Mouse (Mus musculus) left cerebral cortex, postnatal 4 days (tissue): ENCODE data around the gene 4930544G11Rik. TPM values are rescaled to one million over a fixed set of nuclear protein-coding genes. Genes with fewer than 3 reads are reported as not detected.

Experiments
- DNase-seq: peaks from one replicate; pipeline ENCODE4 v3.0.0-alpha.2; 2022
- intact Hi-C: fragments of 180-260 bp; cut with DNase I; formaldehyde crosslinking; loops from one replicate; pipeline ENCODE4 v1.15.1; 2025
- total RNA-seq, 2 experiments: library from RNA; stranded (reverse); gene quantifications; 2 replicates each; pipeline ENCODE4 v1.2.3; 2021

The 4930544G11Rik gene
- total RNA-seq, result not detected

GRCm38 (mm10) chr6:65952309-65952708 is at the start of gene 4930544G11Rik:
Gene 4930544G11Rik, plus strand, starts transcription at chr6:65952609.
- no peak for DNase-seq
- intact Hi-C loops, result no loop called here

GRCm38 (mm10) chr6:65906657-65907182 is 45.7 kb upstream of the 4930544G11Rik start:
- intact Hi-C loops, result no loop called here
- DNase-seq, result no peak

- intact Hi-C loops, result no loop called here
- no peak for DNase-seq
Observed at GRCm38 (mm10) chr6:65915421-65915820, 37.0 kb upstream of the 4930544G11Rik start.

- intact Hi-C loops, result no loop called here
- no peak for DNase-seq
Observed at GRCm38 (mm10) chr6:65921703-65922102, 30.7 kb upstream of the 4930544G11Rik start.

DNA sequence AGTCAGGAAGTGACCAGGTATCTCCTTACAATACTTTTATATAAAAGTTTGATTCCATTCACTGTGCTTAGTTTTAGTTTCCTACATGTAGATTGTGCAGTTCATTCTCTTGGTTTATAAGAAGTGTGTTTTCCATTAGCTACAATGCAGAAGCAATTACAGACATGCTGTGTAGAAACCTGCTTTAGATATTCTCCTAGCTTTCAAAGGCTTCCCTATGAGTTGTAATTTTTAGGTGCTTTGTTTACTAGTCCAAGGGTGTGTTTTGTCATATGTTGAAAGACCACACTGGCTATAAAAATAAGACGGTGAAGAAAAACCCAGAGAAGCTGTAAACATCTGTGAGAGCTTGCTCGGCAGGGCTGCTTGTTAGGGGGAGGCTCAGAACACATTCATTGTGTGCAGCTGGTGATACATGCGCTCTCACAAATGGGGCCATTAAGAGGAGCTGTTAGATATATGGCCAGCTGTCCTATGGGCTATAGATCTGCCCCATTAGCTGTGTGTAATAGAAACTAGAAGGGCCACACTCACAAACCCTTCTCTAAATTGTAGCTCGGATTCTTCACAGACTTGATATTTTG is 28.8 kb upstream of the 4930544G11Rik start:
- intact Hi-C loops, result no loop called here
- DNase-seq, result no peak

- DNase-seq, result no peak
- intact Hi-C loops, result no loop called here
Observed at GRCm38 (mm10) chr6:65925737-65926333, 26.6 kb upstream of the 4930544G11Rik start.

DNA sequence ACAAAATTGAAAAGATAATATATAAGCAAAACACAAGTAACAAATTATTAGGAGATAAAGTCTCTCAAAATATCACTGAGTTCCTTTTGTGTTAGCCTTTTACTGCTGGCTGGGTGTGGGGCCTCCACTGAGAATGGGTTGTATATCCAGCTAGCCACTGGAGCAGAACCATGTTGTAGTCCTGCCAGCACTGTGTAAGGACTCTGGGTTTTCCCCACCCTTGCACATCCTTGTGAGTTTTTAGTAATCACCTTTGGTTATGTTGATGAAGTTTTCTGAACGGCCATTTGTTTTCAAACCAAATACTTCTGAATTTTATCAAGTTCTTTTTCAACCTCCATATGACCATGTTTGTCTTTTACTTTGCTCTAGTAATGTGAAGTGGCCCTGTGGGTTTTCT is 21.9 kb upstream of the 4930544G11Rik start:
- intact Hi-C loops, result no loop called here
- DNase-seq, result no peak

GRCm38 (mm10) chr6:65932776-65933175 is 19.6 kb upstream of the 4930544G11Rik start:
- intact Hi-C loops, result no loop called here
- DNase-seq, result no peak

GRCm38 (mm10) chr6:65933177-65933576 is 19.2 kb upstream of the 4930544G11Rik start:
- DNase-seq, result no peak
- intact Hi-C loops, result no loop called here

- DNase-seq, result no peak
- intact Hi-C loops, result no loop called here
Observed at GRCm38 (mm10) chr6:65935566-65936281, 16.7 kb upstream of the 4930544G11Rik start.

- DNase-seq, result no peak
- intact Hi-C loops, result no loop called here
Observed at GRCm38 (mm10) chr6:65950492-65950891, 1.9 kb upstream of the 4930544G11Rik start.

DNA sequence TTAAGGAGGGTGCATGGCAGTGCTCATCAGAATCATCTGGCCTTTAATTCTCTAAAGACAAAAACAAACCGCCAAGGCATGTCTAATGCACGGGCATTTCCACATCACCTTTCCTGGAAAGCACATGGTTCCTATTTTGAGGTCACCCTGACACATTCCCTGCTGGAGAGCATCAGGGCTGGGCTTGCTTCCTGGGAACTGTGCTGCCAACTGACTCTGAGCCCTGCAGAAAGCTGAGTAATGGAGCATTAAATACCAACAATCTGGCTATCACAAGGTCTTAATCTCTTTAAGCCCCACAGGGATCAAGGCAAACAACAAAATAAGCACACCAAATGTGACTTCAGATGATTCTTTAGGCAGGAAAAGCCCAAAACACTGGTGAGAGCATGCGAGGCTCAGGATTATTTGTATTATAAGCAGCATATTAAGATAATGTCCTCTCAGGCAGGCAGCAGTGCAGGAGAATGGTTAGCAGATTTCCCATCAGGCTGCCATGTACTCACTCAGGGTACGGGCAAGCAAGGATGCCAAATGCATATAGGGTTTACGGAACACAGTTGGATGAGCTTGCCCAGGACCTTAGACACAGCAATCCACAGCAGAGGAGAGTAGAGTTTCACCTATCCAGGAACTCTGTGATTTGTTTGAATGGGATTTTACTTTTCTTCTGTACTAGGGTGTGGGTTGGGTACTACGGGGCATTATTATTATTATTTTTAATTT is 17.1 kb downstream of the 4930544G11Rik start:
- intact Hi-C loops, result no loop called here
- DNase-seq, result peak; percentile 16

DNA sequence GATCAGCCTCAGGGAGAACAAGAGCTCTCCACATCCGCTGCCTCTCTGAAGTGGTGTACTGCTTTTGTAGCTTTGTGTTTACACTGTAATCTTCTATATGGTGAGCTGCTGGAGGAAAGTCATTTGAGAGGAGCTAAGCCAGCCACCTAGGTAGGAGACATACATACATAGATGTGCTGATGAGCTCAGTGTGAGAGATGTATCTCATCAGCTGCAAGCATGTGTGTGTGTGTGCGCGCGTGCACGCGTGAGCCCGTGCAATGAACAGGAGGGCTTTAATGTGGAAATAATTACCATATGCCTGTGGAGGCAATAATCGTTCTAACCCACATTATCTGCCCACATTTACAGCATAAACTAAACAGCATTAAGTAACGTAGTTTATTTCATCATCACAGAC is 18.0 kb downstream of the 4930544G11Rik start:
- intact Hi-C loops, result no loop called here
- DNase-seq, result no peak

DNA sequence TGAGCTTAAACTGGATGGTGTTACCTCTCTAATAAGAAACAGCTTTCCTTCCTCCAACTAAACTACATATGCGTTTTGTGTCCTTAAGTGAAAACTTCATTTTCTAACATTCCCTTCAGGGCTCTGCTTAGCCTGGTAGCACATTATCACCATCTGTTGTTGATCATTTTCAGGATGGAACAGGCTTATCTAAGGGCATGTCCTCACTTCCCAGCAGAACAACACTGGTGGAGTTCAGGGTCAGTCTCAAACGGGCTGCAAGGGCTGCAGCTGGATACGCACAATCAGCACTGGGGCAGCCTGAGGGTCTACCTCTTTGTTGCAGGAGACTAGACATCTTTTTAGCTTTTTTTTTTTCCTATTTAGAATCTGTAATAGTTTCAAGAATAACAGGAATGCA is 39.7 kb downstream of the 4930544G11Rik start:
- DNase-seq, result no peak
- intact Hi-C loops, result no loop called here

DNA sequence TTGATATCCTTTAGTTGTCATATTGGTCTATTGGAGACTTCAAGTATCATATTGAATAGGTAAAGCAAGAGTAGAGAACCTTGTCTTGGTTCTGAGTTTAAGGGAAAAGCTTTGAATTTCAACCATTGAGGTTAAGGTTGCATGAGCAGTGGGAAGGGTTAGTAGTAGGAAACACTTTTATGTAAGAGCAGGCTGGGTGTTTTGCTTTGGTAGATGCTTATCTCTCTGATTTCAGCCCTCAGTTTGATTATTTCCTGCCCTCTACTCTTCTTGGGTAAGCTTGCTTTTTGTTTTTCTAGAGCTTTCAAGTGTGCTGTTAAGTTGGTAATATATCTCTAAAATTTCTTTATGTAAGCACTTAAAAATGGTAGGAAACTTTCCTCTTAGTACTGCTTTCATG is 45.9 kb downstream of the 4930544G11Rik start:
- no peak for DNase-seq
- intact Hi-C loops, result no loop called here

Other genes with a start within 250 kb of the 4930544G11Rik start
- 1 to 10 TPM; 5.0 to 5.1 TPM for gene Prdm5, start 173.6 kb upstream of the 4930544G11Rik start, total RNA-seq